Mouse (Mus musculus): ENCODE measurements around the gene Zc3h7b.

The Zc3h7b gene

DNA sequence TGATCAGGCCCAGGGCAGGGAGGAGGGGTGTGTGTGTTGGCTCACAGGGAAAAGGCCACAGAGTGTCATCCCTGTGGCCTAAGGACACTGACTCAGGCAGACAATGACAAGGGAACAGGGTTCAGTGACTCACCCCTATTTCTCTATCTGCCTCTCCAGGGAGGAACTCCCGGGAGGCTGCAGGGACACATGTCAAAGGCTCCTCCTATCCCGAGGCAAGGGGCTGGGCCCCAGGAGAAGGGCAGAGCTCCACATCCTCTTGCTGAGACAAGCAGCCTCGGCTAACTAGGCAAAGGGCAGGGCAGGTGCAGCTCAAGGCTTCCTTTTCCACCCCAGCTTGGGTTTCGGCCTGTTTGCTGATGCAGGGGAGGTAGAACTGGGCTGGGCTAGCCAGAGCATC is 100.9 kb downstream of the Zc3h7b start:
- DNase-seq (ENCODE audit: low read depth) = no peak
